Mouse (Mus musculus): ENCODE results near the gene Jade2.
"Not testable (repeated sequence)": the region's sequence is repeated elsewhere in the genome, so short reads cannot be mapped to it uniquely, and the experiment has no call there.

Jade2 gene

GRCm38 (mm10) chr11:51796272-51796671 lies 61.2 kb downstream of the Jade2 start:
- DNase-seq (ENCODE audit: low spot score in 2 of 2): no peak

GRCm38 (mm10) chr11:51790662-51791061 lies 66.8 kb downstream of the Jade2 start:
- no peak for DNase-seq (ENCODE audit: low spot score in 2 of 2)

- DNase-seq (ENCODE audit: low spot score in 2 of 2): not testable (repeated sequence)
Observed at GRCm38 (mm10) chr11:51789735-51790134, 67.7 kb downstream of the Jade2 start.

GRCm38 (mm10) chr11:51785926-51786325 lies 71.5 kb downstream of the Jade2 start:
- no peak for DNase-seq (ENCODE audit: low spot score in 2 of 2)

- DNase-seq (ENCODE audit: low spot score in 2 of 2): no peak
Observed at GRCm38 (mm10) chr11:51782721-51783120, 74.7 kb downstream of the Jade2 start.

GRCm38 (mm10) chr11:51780773-51781267 lies 76.6 kb downstream of the Jade2 start:
- no peak for DNase-seq (ENCODE audit: low spot score in 2 of 2)

GRCm38 (mm10) chr11:51777478-51777877 lies 80.0 kb downstream of the Jade2 start:
- no peak for DNase-seq (ENCODE audit: low spot score in 2 of 2)

GRCm38 (mm10) chr11:51775507-51775906 lies 81.9 kb downstream of the Jade2 start:
- DNase-seq (ENCODE audit: low spot score in 2 of 2): no peak

GRCm38 (mm10) chr11:51768296-51768695 lies 89.2 kb downstream of the Jade2 start:
- DNase-seq (ENCODE audit: low spot score in 2 of 2): no peak

- no peak for DNase-seq (ENCODE audit: low spot score in 2 of 2)
Observed at GRCm38 (mm10) chr11:51767579-51768220, 89.8 kb downstream of the Jade2 start.

GRCm38 (mm10) chr11:51764816-51765215 lies 92.6 kb downstream of the Jade2 start:
- DNase-seq (ENCODE audit: low spot score in 2 of 2): no peak

- DNase-seq (ENCODE audit: low spot score in 2 of 2): no peak
Observed at GRCm38 (mm10) chr11:51763955-51764354, 93.5 kb downstream of the Jade2 start.
